Mouse (Mus musculus): Measurements from ENCODE around the gene Egr2.
A peak's percentile ranks its signal among the peaks of the same experiment; 100 is the strongest.

Gene Egr2

DNA sequence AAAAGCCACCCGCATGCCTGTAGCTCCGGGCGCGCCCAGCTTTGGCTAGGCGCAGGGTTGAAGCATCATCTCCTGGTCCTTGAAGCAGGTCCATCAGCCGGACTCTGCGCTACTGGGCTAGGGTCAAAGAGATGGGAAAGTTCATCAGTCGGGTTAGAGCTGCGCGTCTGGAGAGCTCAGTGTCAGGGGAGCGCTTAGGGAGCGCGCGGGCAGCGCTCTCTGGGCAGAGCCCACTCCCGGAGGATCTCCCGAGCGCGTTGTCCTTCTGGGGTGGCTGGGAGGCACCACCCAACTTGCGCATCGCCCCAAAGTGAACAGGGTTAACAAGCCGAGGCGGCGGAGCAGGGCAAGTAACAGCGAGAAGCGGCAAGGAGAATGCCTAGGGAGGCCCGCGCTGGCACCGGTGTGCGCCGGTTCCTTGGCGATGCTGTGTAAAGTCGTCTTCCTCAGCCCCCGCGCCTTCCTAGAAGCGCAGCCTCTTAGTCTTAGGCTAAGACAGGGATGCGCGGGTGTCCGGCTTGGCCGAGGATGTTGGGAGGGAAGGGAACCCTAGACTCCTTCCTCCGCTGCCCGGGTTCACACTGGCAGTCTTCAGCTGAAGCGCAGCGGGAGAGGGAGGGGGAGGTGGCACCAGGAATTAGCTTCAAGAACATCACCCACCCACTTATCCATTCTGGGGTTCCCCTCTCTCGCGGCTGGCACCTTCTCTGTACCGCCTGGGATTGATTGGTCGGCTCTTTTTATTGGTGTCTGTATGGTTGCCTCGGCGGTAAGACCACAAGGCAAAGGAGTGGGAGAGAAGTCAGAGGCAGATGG lies 3.5 kb downstream of the Egr2 start:
- no peak for DNase-seq (ENCODE audit: low read depth, low spot score)

DNA sequence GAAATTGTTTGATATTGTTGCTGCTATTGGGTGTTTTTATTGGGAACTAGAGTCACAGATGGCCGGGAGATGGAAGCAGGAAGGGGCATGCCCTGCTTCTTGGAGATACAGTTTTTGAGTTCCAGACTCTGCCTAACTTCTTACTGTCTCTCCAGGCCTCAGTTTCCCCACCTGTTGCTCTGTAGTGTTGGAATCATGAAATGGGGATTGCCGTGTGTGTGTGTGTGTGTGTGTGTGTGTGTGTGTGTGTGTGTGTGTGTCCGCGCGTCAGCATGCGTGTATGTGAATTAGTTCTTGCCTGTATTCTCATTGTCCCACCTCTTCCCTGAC lies 4.1 kb downstream of the Egr2 start:
- no peak for DNase-seq (ENCODE audit: low read depth, low spot score)

DNA sequence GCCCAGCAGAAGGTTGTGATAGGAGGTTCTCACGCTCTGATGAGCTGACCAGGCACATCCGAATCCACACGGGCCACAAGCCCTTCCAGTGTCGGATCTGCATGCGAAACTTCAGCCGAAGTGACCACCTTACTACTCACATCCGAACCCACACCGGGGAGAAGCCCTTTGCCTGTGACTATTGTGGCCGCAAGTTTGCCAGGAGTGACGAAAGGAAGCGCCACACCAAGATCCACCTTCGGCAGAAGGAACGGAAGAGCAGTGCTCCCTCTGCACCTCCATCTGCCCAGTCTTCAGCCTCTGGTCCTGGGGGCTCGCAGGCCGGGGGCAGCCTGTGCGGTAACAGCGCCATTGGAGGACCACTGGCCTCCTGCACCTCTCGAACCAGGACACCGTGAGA lies 5.3 kb downstream of the Egr2 start:
- DNase-seq (ENCODE audit: low read depth, low spot score): no peak

DNA sequence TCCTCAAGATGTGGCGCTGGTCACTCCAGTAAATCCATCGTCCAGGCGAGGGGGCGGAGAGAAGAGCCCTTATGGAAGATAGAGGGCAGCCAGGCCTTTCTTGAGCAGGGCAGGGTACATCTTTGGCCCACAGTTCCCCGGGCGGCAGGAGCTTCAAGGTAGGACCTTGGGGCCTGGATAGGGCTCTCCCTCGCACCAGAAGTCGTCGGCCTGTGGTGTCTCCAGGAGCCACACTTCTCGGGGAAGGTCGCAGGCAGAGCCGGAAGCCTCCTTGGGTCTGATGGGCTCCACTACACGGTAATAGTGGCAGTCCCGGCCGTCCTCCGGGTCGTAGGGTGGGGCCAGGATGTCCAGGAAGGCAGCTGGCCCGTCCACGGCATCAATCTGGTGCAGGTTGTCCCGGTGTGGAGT lies 12.6 kb downstream of the Egr2 start:
- no peak for DNase-seq (ENCODE audit: low read depth, low spot score)

DNA sequence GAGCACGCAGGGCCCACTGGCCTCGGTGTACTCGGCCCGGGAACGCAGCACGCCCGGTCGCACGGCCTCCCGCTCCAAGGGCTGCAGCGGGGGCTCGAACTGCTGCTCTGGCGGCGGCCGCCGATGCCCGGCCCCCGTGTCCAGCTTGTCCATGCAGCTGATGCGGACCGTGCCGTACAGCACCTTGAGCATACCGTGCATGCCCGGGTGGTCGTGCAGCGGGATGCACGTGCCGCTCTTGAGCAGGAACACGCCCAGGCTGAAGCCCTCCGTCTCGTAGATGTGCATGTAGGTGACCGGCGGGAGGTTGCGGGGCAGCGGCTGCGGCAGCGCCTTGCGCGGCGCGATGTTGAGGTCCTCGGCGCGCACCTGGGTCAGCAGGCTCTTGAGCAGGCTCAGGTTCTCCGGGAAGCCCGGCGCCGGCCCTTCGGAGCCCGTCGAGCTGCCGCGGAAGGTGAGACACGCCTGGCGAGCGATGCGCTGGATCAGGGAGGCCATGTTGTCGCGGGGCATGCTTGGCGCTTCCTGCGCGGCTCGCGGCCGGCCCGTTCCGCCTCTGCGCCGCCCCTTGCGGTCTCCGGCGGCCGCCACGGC lies 13.1 kb downstream of the Egr2 start:
- DNase-seq (ENCODE audit: low read depth, low spot score): no peak

DNA sequence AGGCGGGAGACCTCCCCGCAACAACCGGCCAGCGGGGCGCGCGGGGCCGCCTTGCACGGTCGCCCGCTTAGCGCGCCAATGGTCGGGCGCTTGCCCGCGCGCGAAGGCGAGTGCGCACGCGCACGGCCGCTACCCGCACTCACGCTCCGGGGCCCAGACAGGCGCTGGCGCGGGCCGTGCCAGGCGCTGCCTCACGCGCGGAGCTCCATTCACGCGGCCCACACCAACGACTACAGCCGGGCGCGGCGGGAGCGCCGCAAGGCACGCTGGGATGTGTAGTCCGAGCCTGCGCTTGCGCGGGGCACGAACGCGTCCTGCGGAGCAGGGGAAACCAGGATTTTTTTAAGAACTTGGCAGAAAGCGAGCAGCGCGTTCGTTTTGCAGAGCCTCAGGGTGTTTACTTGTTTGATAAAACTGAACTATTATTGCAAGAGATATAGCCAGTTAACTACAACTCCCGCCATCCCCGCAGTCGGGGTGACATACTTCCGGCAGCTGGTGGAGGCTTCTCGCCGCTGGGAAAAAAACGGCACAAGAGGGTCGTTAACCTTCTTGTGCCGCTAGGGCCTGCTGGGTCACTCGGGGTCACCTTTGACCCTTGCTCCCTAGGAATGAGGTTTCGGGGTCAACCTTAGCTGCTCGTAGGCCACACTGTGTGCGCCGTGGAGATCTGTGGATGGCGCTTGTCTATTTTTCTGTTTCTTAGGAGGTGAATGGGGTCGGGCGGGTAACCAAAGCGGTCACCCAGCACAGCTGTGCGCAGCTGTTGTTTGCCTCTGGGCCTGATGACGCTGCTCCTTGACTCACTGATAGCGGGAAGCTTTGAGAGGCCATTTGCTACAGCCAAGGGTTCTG lies 13.8 kb downstream of the Egr2 start, which contains the start of gene Ado:
TSS of gene Ado (minus strand) at position 79 of the 855 bp plus-strand sequence.
- DNase-seq (ENCODE audit: low read depth, low spot score): peak; percentile 90

DNA sequence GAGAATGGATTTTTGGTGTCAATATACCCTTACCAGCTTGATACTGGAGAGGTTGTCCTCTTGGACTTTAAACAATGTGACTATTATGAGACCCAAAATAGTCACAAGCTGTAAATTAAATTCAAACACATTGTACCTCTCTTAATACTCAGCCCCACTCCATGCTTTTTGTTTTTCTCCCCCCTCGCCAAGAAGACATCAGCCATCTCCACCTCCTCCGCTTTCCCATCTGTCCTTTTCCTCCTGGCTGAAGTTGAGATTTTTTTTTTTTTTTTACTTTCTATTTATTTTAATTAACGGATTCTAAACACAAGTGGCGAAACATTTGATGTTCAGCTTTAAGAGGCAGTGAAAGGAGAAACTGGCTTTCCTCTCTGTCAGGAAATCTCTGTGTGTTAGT lies 22.8 kb downstream of the Egr2 start:
- no peak for DNase-seq (ENCODE audit: low read depth, low spot score)

DNA sequence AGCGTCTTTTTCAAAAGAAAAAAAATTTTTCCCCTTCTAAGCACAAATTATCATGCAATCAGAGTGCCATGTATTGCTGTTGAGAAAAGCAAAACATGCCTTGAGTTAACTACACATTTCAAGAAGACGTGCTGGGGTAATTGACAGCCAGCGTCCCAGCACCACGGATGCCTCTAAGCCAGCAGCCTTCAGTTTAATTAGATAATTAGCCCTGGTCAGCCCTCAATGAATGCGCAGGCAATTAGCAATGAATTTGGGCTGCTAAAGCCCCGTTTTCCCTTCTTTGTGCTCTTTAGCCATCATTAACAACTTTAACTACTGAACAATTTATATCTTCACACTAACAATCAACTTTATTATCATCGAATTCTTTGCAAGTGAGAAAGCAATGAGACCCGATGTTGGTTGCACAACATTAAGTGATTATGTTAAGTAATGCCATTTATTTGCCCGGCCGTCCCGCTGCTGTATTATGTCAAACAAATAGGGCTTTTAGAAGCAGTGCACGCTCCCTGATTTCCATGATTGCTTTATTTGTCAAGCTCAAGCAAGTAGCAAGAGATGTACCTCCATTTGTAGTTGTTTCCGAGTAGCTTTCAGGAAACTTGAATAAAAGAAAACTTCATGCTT lies 24.6 kb downstream of the Egr2 start:
- no peak for DNase-seq (ENCODE audit: low read depth, low spot score)

DNA sequence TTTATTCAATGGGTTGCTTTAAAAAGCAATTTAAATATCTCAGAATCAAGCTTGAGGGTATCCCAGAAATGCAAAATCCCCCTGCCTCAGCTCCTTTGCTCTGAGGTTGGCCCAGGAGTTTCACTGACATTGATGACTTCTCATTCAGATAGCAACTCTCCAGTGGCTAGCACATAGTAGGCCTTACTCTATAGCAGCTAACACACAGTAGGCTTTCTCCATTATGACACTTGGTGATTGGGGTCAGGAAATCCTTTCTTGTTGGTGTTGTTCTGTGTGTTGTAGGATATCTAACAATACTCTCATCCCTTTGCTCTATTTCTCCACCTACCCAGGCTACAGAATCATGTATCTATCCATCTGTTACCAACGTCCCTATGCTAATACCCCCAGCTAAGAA lies 25.9 kb downstream of the Egr2 start:
- no peak for DNase-seq (ENCODE audit: low read depth, low spot score)

DNA sequence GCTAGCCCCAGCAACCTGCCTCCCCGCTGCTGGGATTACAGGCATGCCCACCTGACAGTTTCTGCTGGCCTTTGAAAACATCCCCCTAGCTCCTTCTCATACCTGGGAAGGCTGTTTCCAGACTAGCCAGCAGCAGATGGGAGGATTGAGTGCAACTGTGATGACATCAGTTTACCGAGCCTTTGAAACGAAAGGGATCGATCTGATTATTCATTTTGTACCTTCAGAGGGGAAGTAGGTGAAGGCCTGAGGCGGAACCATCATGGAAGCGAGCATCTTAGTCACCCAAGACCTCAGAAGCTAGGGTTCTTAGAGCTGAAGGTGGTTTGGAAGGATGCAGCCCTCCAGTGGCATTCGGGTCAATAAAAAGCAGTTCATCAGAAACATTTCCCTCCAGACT lies 29.2 kb downstream of the Egr2 start:
- no peak for DNase-seq (ENCODE audit: low read depth, low spot score)

DNA sequence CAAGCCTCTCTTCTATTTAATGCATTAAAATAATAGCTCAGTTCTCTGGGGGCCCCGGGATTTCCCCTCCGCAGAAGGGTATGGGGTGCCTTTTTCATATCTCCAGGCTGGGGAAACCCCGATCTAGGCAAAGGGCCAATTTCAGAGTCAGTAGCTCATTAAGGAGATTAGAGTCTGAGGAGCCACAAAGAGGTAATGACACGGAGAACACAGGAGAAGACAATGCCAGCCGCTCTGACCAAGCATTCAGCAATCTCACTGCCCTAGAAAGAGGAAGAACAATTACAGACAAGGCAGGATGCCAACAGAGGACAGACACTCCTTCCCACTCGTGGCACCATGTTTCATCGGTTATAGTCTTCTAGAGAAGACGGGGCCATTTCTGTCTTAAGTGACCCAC lies 30.8 kb downstream of the Egr2 start:
- DNase-seq (ENCODE audit: low read depth, low spot score): no peak

DNA sequence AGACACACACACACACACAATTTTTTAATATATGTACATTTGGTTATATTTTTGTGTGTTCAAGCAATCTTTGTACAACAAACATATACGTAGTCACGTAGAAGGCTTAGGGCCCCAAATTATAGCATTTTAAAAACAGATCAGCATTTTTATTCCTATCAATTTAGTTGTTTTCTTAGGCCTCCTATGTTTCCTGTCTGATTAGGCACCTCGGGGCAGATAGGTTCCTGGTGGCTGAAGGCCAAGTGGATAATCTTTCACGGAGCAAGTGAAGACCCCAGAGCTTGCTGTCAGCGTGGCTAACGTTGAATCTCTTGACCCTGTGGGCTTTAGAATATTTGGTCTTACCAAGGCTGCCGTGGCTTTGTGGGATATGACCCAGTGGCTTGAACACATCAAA lies 34.3 kb downstream of the Egr2 start:
- DNase-seq (ENCODE audit: low read depth, low spot score): no peak

DNA sequence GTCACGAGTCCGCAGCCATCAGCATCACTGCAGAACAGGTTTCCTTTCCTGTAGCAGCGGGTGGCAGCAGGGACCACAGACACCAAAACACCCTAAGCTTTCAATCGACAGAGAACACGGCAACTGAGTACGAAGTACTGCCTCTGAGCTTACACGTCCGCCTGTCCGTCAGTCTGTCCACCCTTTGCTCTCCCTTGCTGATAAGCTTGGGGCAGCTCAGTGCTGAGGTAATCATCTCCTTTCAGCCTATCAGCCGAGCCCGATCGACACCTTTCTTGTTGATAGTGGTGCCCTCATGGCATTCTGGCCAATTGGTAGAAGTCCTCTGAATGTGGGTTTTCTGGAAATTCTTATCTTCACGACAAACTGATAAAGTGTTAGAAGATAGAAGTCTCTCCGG lies 36.2 kb downstream of the Egr2 start:
- no peak for DNase-seq (ENCODE audit: low read depth, low spot score)

DNA sequence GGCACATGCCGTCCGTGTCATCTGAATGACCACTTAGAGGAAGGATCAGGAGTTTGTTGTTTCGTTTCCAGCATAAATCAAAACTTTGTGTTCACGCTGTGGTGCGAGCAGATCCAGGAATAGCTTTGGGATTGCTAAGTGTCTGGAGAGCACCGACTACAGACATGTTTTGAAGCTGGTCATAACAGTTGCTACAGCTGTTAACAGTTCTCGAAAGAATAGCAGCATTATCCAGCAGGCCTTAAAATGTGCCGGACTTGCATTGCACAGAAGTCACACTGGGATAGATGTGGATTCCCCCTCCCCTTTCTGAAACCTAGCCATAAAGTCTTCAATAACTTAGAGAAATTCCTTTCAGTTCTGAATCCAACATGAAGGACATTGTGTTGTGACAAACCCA lies 38.0 kb downstream of the Egr2 start:
- no peak for DNase-seq (ENCODE audit: low read depth, low spot score)

DNA sequence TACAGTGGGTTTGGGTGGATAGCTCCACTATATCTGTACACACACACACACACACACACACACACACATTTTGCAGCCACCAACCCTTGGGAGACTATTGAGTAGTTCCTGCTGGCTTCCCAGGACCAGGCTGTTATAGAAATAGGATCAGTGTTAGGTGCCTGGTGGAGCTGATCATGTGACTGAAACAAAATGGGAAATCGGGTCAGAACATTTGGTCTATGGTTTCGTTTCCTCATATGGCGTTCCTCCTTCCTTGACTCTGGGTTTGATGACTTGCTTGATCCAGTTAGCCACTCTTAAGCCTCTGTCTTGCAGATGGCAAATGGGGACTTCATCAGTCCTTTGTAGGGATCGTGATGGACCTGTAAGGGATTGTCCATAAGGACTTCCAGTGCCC lies 44.6 kb downstream of the Egr2 start:
- no peak for DNase-seq (ENCODE audit: low read depth, low spot score)

DNA sequence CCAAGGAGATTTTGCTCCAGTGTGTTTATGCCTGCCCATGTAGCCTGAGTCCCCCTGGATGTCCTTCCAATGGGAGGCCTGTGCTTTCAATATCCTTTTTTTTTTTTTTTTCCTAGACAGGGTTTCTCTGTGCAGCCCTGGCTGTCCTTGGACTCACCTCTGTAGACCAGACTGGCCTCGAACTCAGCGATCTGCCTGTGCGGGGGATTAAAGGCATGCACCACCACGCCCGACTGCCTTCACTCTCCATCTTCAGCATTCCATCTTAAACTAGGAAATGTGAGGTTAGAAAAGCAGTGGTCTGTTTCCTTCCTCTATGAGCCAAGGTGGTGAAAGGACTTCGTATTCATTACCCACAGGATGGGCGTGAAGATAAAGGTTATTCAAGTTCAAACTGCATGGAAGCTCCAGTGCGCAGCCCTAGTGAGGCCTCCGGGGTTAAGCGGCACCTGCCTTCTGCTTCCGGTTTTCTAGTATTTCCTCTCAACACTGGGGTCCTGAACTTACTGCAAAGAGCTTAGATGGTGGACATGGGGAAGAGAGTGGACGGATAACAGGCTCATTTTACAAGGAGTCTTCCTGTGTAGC lies 46.5 kb downstream of the Egr2 start:
- DNase-seq (ENCODE audit: low read depth, low spot score): no peak

DNA sequence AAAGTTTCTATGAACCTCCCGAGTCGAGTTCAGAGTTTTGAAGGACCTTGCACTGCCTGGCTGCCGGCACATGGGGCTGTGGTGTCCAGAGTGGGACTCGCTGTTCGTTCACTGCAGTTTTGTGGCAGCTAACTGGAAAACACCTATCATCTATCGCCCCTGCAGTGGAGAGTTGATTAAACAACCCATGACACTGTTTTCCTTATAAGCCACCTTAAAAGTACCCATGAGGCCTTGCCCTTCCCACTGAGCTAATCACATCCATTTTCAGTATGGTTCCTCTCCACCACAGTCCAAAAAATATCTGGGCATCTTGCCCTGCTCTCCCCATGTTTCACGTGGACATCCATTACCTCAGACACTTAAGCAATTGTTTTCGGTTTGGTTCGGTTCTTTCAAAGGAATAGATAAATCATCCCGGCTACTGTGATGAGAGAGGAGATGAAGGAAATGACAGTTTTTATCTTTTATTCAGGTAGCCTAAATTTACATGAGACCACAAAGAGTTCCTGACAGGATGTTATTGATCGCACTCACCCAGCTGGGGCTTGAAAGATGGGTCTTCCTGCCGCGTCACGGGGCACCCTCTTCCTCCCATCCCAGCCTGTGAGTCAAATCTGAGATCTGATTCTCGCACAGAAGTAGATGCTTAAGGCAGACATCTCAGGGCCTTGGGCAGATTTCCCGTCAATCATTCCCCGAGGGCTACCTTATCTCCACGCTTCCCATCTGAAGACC lies 50.8 kb downstream of the Egr2 start:
- DNase-seq (ENCODE audit: low read depth, low spot score): no peak

All from brain, embryonic 18.5 days (tissue).